In the genomic region with DNA sequence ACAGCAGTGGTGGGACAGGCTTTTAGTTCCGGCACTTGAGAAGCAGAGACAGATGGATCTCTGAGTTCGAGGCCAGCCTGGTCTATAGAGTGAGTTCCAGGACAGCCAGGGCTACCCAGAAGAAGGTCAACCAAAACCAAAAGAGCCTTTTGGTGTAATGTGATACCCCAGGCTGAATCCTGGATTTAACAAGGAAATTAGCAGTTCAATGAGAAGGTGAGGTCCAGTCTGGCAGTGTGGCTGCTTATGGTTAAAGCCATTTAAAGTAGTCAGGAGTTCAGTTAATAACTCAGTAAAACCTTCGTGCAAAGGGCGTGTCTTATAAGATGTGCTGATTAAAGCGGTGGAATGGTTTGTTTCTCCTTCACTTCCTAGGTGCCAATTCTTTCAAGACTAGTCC, we compare ENCODE assay signal across 16 mouse cellular contexts.
"Had no signal": no experiment of that assay in that cellular context is flagged by ENCODE, and none has a peak within 500 bp of the region (broad histone marks: within the 10 kb centered on the region; RNA-seq: fewer than 3 reads in every experiment).

No protein-coding gene starts in this region.

- H3K27me3 ChIP-seq: midbrain, embryonic 12.5 days; neural tube, embryonic 13.5 days; neural tube, embryonic 15.5 days; stomach, embryonic 15.5 days had no signal

- H3K9ac ChIP-seq: lung, embryonic 14.5 days; midbrain, embryonic 12.5 days; neural tube, embryonic 13.5 days; neural tube, embryonic 15.5 days; stomach, embryonic 15.5 days had no signal

- H3K4me3 ChIP-seq: midbrain, embryonic 10.5 days; midbrain, embryonic 12.5 days; myocyte; neural tube, embryonic 13.5 days; neural tube, embryonic 15.5 days; stomach, embryonic 15.5 days had no signal

- H3K9me3 ChIP-seq: midbrain, embryonic 10.5 days; midbrain, embryonic 12.5 days; neural tube, embryonic 13.5 days; neural tube, embryonic 15.5 days; stomach, embryonic 15.5 days had no signal

- H3K36me3 ChIP-seq: midbrain, embryonic 10.5 days; midbrain, embryonic 12.5 days; neural tube, embryonic 13.5 days; neural tube, embryonic 15.5 days; stomach, embryonic 15.5 days had no signal

- ATAC-seq: midbrain, embryonic 16.5 days had no signal

- H3K4me1 ChIP-seq: midbrain, embryonic 12.5 days; neural tube, embryonic 13.5 days; neural tube, embryonic 15.5 days had no signal

- H3K27ac ChIP-seq: midbrain, embryonic 10.5 days; midbrain, embryonic 12.5 days; neural tube, embryonic 13.5 days; neural tube, embryonic 15.5 days; stomach, embryonic 15.5 days; stomach, postnatal 0 days had no signal

- H3K4me2 ChIP-seq: lung, embryonic 14.5 days; midbrain, embryonic 12.5 days; neural tube, embryonic 13.5 days; neural tube, embryonic 15.5 days; stomach, embryonic 15.5 days had no signal

- DNase-seq: lung, adult 18-20 months; lung, embryonic 14.5 days; lung, postnatal 10 days; lung, postnatal 4 days; midbrain, embryonic 14.5 days; right cerebral cortex, postnatal 14 days; thymus, postnatal 14 days; thymus, postnatal 4 days had no signal
